In genomic region chr10:9650050-9650825, GRCm38 (mm10) we compare ENCODE assay signal across 10 mouse cellular contexts. TPM values are rescaled to one million over a fixed set of nuclear protein-coding genes. Genes with fewer than 3 reads are reported as not detected.
DNase-seq lines count a peak whose midpoint lies in the region; ATAC-seq and TF ChIP-seq lines count a peak whose summit lies in the region.
"Had no signal": no experiment of that assay in that cellular context is flagged by ENCODE, and none has a peak within 500 bp of the region (broad histone marks: within the 10 kb centered on the region; RNA-seq: fewer than 3 reads in every experiment).

No protein-coding gene starts in this region.

- no peaks in the 10 kb centered on the region for H3K9me3 ChIP-seq in embryonic facial prominence, embryonic 10.5 days
- no peaks in the 10 kb centered on the region for H3K9me3 ChIP-seq in limb, embryonic 10.5 days (replicated peaks)
- H3K9me3 ChIP-seq: limb, embryonic 13.5 days had no signal

- no peak for TF ChIP-seq CTCF in Patski (IDR thresholded peaks at IDR 0.05)

- peak; percentile 96 for ATAC-seq in Patski
- peak; percentile 74 to 84 for ATAC-seq in hematopoietic stem cell, adult 5-6 weeks (replicated peaks in 1 of 2; ENCODE audit: insufficient read depth in 1 of 2, low FRiP score in 2 of 2, low TSS enrichment in 1 of 2, low read depth in 1 of 2, poor library complexity in 2 of 2, severe bottlenecking in 2 of 2)

- WGBS in embryonic facial prominence, embryonic 10.5 days = 60% methylated on average over 6 of the region's 6 CpGs
- 67% methylated on average over 6 of the region's 6 CpGs for WGBS in limb, embryonic 10.5 days

- CTCF ChIA-PET in Patski (lab: Charles Lee) = no interaction called here

- peaks cover 14% of the 10 kb centered on the region for H3K27me3 ChIP-seq in Patski
- no peaks in the 10 kb centered on the region for H3K27me3 ChIP-seq in embryonic facial prominence, embryonic 10.5 days (replicated peaks; ENCODE audit: low read depth, poor library complexity, severe bottlenecking)
- no peaks in the 10 kb centered on the region for H3K27me3 ChIP-seq in limb, embryonic 10.5 days (ENCODE audit: low read depth, poor library complexity, severe bottlenecking)
- H3K27me3 ChIP-seq: limb, embryonic 13.5 days had no signal

- H3K36me3 ChIP-seq in embryonic facial prominence, embryonic 10.5 days (replicated peaks) = no peaks in the 10 kb centered on the region
- H3K36me3 ChIP-seq in limb, embryonic 10.5 days = no peaks in the 10 kb centered on the region
- H3K36me3 ChIP-seq: limb, embryonic 13.5 days had no signal

- H3K4me1 ChIP-seq in embryonic facial prominence, embryonic 10.5 days = peaks cover 10% of the 10 kb centered on the region
- peaks cover 6% of the 10 kb centered on the region; the same call in 1 of the 2 replicates for H3K4me1 ChIP-seq in limb, embryonic 10.5 days

- H3K27ac ChIP-seq in embryonic facial prominence, embryonic 10.5 days (replicated peaks) = 0 out of 2 replicates have a peak overlapping the region, but pooled peaks have one; percentile 30
- H3K27ac ChIP-seq in limb, embryonic 10.5 days = no peak overlapping the region
- H3K27ac ChIP-seq: limb, embryonic 13.5 days had no signal

- DNase-seq in layer of hippocampus, adult 18-20 months (ENCODE audit: low spot score in 2 of 2) = peak; percentile 9 to 53
- DNase-seq in layer of hippocampus, adult 9-10 months (ENCODE audit: low spot score) = no peak
- DNase-seq in Patski (ENCODE audit: low read depth, low spot score) = peak; percentile 71
- DNase-seq in embryonic facial prominence, embryonic 10.5 days (ENCODE audit: low spot score) = peak; percentile 34
- no peak for DNase-seq in testis, postnatal 14 days (ENCODE audit: low spot score)
- DNase-seq in T-cell, adult 2 months (ENCODE audit: low spot score) = no peak
- no peak for DNase-seq in limb, embryonic 10.5 days (ENCODE audit: low spot score)

- POLR2A ChIA-PET in Patski (lab: Charles Lee) = interaction anchor here (0.6 to 1.7 kb wide), 2 partner anchors 10 to 1308 kb away, joined by 4 to 8 read pairs; no protein-coding TSS in a partner anchor

- in situ Hi-C loops in Patski (cut with MboI; ENCODE audit: low pct_unique_long_range_greater_than_20kb) = no loop called here

- no peak overlapping the region for H3K4me3 ChIP-seq in embryonic facial prominence, embryonic 10.5 days
- no peak overlapping the region for H3K4me3 ChIP-seq in limb, embryonic 10.5 days
- H3K4me3 ChIP-seq: erythroblast, embryonic 14.5 days; limb, embryonic 13.5 days had no signal

RNA-seq across cellular contexts. Expression of gene Samd5, which starts 24.8 kb away (rescaled TPM):
- total RNA-seq in layer of hippocampus, adult 18-20 months (2021) = 10 to 100 TPM; 11.4 to 16.0 TPM
- polyA plus RNA-seq in Patski (2021) = 0.08 TPM
- 4.2 and 4.3 TPM in 2 replicates for polyA plus RNA-seq in embryonic facial prominence, embryonic 10.5 days (2016; fragmentation: Nextera tagmentation; extraction: Ambion mirVana)
- total RNA-seq in hematopoietic stem cell, adult 5-6 weeks (2017) = 0.05 and 0.13 TPM in 2 replicates
- polyA plus RNA-seq in limb, embryonic 10.5 days (2016; fragmentation: Nextera tagmentation; extraction: Ambion mirVana) = 1.2 and 1.5 TPM in 2 replicates
- polyA plus RNA-seq: erythroblast, embryonic 14.5 days had no signal

Comparison
In these comparisons a context has a peak if more than half of its experiments do, and no peak if none do; other contexts are left out.
1. DNase-seq: peak in layer of hippocampus, adult 18-20 months (2 of 2), Patski (single experiment) and embryonic facial prominence, embryonic 10.5 days (single experiment); none in layer of hippocampus, adult 9-10 months (single experiment), testis, postnatal 14 days (single experiment), T-cell, adult 2 months (single experiment) and limb, embryonic 10.5 days (single experiment).